Mouse (Mus musculus): ENCODE data around the gene Tmem120b. TPM values are rescaled to one million over a fixed set of nuclear protein-coding genes. Genes with fewer than 3 reads are reported as not detected.

Tmem120b gene
- total and polyA plus RNA-seq, 2 experiments from 2014 or later: 15.3 to 17.7 TPM

DNA sequence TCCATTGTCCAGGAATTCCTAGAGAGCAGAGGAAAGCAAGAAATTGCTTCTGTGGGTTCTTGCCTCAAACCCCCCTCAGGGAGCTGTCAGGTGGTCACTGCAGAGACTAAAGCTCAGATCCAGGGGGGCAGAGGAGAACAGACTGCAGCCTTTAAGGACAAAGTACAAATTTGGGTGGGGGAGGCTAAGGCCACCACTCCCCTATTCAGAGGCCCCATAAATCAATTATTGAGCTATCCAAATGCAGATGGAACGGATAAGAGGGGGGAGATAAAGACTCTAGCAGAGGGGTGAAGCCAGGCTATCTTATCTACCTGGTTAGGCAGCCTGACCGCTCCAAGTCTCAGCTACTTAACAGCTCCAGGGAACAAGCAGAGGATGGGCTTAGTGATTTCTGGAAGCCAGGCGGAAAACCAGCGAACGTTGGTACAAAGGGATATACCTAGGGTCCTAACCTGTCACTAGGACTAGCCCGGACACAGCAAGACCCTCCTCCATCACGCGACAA lies 66.7 kb downstream of the Tmem120b start:
- Histone ChIP-seq H3K4me2 (ENCODE audit: low read depth, low read length) (peak overlapping the region; percentile 99), H3K4me3 (ENCODE audit: low read length) (peak overlapping the region; percentile 78), H3K27me3 (ENCODE audit: insufficient read depth, low read length) (no peaks in the 10 kb centered on the region), H3K27ac (peak overlapping the region; percentile 100; the same call in 1 of the 2 replicates), H3K36me3 (ENCODE audit: insufficient read depth, low read length) (no peaks in the 10 kb centered on the region), H3K9ac (replicated peaks; ENCODE audit: low read length) (peak overlapping the region; percentile 96), H3K4me1 (ENCODE audit: insufficient read depth, low read length) (peaks cover 59% of the 10 kb centered on the region), H3K9me3 (ENCODE audit: low read length) (no peaks in the 10 kb centered on the region)
- 17% methylated on average over 8 of the region's 8 CpGs for WGBS
- TF ChIP-seq CTCF (IDR thresholded peaks at IDR 0.05; ENCODE audit: low read depth): no peak
- ATAC-seq: no peak
- DNase-seq (ENCODE audit: low spot score): no peak

DNA sequence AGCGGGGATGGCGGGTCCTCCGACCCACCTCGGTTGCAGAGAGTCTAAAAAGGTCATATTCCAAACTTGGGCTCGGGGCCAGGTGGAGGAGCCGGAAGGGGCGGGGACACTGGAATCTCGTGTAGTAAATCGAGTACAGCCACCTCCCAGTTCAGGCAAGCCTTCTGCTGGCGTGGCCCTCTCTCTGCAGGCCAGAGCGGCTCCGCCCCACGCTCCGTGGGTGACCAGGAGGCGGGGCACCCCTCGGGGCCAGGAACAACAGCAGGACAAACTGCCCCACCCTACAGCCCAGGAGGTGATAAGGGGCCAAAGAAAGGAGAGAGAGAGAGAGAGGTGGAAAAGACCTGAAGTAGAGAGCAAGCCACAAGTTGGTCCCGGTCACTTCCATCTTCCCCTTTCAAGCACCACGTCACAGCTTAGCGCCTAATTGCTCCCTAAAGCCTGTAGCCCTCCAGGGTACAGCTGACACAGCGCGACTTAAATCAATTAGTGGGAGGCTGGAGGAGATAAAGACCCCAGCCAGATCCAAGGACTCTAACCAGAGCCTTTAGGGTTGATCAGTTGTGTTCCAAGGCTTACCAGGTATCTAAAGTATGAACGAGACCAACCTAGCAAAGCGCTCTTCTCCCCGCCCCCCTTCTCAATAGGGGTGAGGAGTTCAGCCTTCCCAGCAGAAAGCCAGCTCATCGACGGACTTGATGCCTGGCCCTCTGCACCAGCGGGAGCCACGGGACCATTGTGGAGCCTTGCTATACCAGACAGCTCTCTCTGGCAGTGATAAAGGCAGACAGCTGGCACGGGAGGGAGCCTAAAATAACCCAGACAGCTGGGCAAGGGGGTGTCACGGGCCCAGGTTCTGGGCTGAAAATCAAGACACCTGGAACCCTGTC lies 67.5 kb downstream of the Tmem120b start:
- Histone ChIP-seq H3K9me3 (ENCODE audit: low read length) (no peaks in the 10 kb centered on the region), H3K27ac (peak overlapping the region; percentile 100), H3K36me3 (ENCODE audit: insufficient read depth, low read length) (no peaks in the 10 kb centered on the region), H3K4me2 (ENCODE audit: low read depth, low read length) (peak overlapping the region; percentile 99), H3K9ac (replicated peaks; ENCODE audit: low read length) (peak overlapping the region; percentile 96), H3K4me3 (ENCODE audit: low read length) (peak overlapping the region; percentile 78), H3K27me3 (ENCODE audit: insufficient read depth, low read length) (no peaks in the 10 kb centered on the region), H3K4me1 (ENCODE audit: insufficient read depth, low read length) (peaks cover 59% of the 10 kb centered on the region)
- no peak for TF ChIP-seq CTCF (IDR thresholded peaks at IDR 0.05; ENCODE audit: low read depth)
- 3% methylated on average over 30 of the region's 30 CpGs for WGBS
- DNase-seq (ENCODE audit: low spot score): peak; percentile 72
- ATAC-seq: peak; percentile 2

DNA sequence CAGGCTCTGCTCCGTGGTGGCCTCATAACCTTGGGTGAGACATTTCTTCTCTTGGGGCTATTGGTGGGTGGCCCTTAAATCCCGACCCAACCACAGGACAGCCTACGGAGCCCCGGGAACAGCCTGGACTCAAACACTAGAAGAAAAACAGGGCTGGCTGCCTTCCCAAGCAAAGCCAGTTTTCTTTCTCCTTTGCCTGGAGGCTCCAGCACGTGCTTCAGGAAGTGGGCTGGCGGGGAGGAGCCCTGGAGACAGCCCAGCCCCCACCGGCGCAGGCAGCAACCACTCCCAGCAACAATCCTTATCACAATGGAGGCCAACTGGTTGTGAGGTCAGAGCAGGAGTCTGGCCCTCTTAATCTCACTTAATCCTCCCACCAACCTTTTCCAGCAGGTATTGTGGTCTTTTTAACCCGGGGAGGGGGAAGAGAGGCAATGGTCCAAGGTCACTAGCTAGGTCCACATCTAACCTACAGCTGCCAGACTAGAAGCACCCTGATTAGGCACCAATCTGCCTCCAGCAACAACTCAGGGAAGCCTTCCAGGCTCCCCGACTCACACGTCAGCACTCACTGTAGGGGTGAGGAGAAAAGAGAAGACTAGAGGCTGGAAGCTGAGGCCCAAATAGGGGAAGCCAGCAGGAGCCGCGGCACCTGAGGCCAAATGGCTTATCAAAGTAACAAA lies 68.3 kb downstream of the Tmem120b start:
- Histone ChIP-seq H3K9ac (replicated peaks; ENCODE audit: low read length) (peak overlapping the region; percentile 96), H3K9me3 (ENCODE audit: low read length) (no peaks in the 10 kb centered on the region), H3K27me3 (ENCODE audit: insufficient read depth, low read length) (no peaks in the 10 kb centered on the region), H3K4me3 (ENCODE audit: low read length) (peak overlapping the region; percentile 78), H3K4me1 (ENCODE audit: insufficient read depth, low read length) (peaks cover 59% of the 10 kb centered on the region), H3K4me2 (ENCODE audit: low read depth, low read length) (peak overlapping the region; percentile 99), H3K36me3 (ENCODE audit: insufficient read depth, low read length) (no peaks in the 10 kb centered on the region), H3K27ac (peak overlapping the region; percentile 100)
- DNase-seq (ENCODE audit: low spot score) (peak; percentile 88), ATAC-seq (peak; percentile 13)
- WGBS: under 1% methylated on average over 13 of the region's 13 CpGs
- no peak for TF ChIP-seq CTCF (IDR thresholded peaks at IDR 0.05; ENCODE audit: low read depth)

DNA sequence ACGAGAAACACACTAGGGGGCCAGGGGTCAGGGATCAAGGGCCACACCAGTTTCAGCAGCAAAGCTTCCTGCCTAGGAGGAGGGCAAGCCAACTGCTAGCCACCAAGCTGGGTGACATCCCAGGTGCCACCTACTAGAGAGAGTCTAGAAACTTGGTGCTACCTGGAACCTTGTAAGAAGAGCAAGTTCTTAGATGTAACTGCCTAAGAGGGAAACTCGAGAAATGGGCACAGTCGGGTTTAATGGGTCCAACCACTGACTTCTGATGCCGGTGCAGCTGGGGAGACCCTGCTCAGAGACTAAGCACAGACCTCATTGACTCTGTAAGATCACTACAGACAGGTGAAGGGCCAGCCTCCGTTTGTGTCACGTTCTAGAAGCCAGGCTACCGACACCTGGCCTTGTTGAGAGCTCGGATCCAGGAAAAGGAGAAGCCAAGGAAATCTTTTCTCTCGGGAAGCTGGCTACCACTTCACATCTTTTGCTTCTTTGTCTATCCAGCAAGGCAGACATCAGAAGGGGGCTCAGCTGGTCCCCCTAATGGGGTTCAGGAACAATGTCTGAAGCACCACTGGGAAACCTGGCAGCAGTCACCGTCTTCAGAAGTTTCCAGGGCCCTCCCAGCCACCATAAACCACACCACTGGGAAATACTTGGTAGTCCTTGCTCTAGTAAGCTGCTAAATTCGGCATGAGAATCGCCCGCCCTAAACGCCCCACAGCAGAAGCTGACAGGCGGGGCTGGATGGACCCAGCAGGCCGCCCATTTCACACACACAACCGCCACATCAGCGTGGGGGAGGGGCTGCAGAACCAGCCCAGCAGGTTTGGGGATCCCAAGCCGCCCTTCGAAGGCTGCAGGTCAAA lies 69.1 kb downstream of the Tmem120b start:
- H3K9ac ChIP-seq (replicated peaks; ENCODE audit: low read length): peak overlapping the region; percentile 96
- DNase-seq (ENCODE audit: low spot score) (peak; percentile 72), ATAC-seq (no peak)
- peak overlapping the region; percentile 100 for H3K27ac ChIP-seq
- H3K4me3 ChIP-seq (ENCODE audit: low read length): peak overlapping the region; percentile 78
- H3K4me2 ChIP-seq (ENCODE audit: low read depth, low read length): peak overlapping the region; percentile 99
- H3K9me3 ChIP-seq (ENCODE audit: low read length): no peaks in the 10 kb centered on the region
- no peak for TF ChIP-seq CTCF (IDR thresholded peaks at IDR 0.05; ENCODE audit: low read depth)
- WGBS: 1% methylated on average over 20 of the region's 20 CpGs
- no peaks in the 10 kb centered on the region for H3K27me3 ChIP-seq (ENCODE audit: insufficient read depth, low read length)
- no peaks in the 10 kb centered on the region for H3K36me3 ChIP-seq (ENCODE audit: insufficient read depth, low read length)
- peaks cover 58% of the 10 kb centered on the region for H3K4me1 ChIP-seq (ENCODE audit: insufficient read depth, low read length)

DNA sequence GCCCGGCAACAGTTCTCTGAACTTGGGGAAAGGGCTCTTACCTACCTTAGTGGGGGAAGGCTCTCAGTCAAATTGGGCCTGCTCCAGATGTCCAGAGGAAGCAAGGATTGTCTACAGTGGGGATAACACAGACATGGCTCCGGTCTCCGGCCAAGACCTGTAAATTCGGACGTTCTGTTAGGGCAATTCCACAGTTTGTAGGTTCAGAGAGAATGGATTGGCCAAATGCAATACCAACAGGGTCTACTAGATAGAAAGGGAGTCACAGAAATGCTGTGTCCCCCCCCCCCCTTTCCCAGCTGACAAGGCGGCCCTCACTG lies 69.7 kb downstream of the Tmem120b start:
- under 1% methylated on average over 6 of the region's 6 CpGs for WGBS
- Histone ChIP-seq H3K27me3 (ENCODE audit: insufficient read depth, low read length) (no peaks in the 10 kb centered on the region), H3K4me1 (ENCODE audit: insufficient read depth, low read length) (peaks cover 52% of the 10 kb centered on the region), H3K27ac (peak overlapping the region; percentile 100), H3K9ac (replicated peaks; ENCODE audit: low read length) (peak overlapping the region; percentile 96), H3K4me2 (ENCODE audit: low read depth, low read length) (peak overlapping the region; percentile 99), H3K9me3 (ENCODE audit: low read length) (no peaks in the 10 kb centered on the region), H3K36me3 (ENCODE audit: insufficient read depth, low read length) (no peaks in the 10 kb centered on the region), H3K4me3 (ENCODE audit: low read length) (peak overlapping the region; percentile 78)
- DNase-seq (ENCODE audit: low spot score) (no peak), ATAC-seq (no peak)
- no peak for TF ChIP-seq CTCF (IDR thresholded peaks at IDR 0.05; ENCODE audit: low read depth)

DNA sequence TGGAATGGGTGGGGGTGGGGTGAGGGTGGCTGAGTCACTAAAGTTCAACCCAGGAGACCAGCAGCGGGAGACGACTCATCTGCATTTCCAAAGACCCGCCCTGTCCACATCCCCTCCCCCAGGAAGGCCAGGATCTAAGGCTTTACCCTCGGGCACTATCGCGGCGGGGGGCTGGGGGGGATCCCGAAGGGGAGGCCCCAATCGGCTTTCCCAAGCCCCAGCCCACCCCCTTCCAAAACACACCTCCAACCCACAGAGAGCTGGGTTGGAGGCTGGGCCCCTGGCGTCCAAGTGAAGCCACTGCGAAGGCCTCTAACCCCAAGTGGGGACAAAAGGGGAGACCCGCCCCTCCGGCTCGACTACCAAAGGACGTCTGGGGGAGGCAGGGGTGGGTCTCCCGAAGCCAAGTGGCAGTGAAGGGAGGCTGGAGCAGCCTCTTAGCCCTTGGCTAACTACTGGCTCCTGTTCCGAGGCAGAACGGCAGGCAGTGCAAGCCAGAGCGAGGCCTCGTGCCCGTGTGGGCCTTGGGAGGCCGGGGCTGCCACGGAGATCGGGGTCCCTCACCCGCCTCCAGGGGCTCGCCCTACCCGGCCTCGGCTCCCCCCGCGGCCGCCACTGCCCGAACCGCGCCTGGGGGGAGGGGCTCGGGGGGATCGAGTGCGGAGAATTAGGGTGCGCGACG lies 70.2 kb downstream of the Tmem120b start:
- H3K4me1 ChIP-seq (ENCODE audit: insufficient read depth, low read length): peaks cover 47% of the 10 kb centered on the region
- under 1% methylated on average over 37 of the region's 40 CpGs for WGBS
- DNase-seq (ENCODE audit: low spot score): peak; percentile 77

More for the DNA sequence above, 70.2 kb downstream of the Tmem120b start:
- peak; percentile 21 for ATAC-seq
- Histone ChIP-seq H3K9me3 (ENCODE audit: low read length) (no peaks in the 10 kb centered on the region), H3K27me3 (ENCODE audit: insufficient read depth, low read length) (no peaks in the 10 kb centered on the region), H3K4me2 (ENCODE audit: low read depth, low read length) (peak overlapping the region; percentile 99), H3K9ac (replicated peaks; ENCODE audit: low read length) (peak overlapping the region; percentile 96), H3K27ac (peak overlapping the region; percentile 100), H3K4me3 (ENCODE audit: low read length) (peak overlapping the region; percentile 78), H3K36me3 (ENCODE audit: insufficient read depth, low read length) (no peaks in the 10 kb centered on the region)
- TF ChIP-seq CTCF (IDR thresholded peaks at IDR 0.05; ENCODE audit: low read depth): peak; percentile 41
